Mouse (Mus musculus): Measurements from ENCODE around the gene Rwdd1. TPM values are rescaled to one million over a fixed set of nuclear protein-coding genes. Genes with fewer than 3 reads are reported as not detected.
A peak's percentile ranks its signal among the peaks of the same experiment; 100 is the strongest.

The Rwdd1 gene
- total RNA-seq, 1 experiment = 149 TPM

DNA sequence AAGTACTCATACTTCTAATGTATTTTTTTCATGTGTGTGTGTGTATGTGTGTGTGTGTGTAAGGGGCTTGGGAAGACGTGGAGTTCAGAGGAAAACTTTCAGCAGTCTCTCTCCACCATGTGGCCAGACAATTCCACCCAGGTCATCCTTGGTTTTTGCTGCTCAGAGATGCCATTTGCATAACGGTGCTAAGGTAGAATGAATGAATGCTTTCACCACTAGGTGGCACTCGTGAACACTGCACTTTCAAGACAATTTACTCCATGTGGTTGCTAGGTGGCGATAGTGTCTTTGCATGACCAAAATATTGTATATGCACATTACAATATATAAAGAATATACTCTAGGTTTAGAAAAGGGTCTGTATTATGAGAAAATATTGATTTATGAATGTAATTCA, 32.7 kb downstream of the Rwdd1 start:
- TF ChIP-seq HCFC1 (IDR thresholded peaks at IDR 0.05; ENCODE audit: borderline replicate concordance, insufficient read depth, low read length) (no peak), CHD2 (IDR thresholded peaks at IDR 0.05; ENCODE audit: low read depth, low read length) (no peak), MAFK (IDR thresholded peaks at IDR 0.05; ENCODE audit: insufficient read depth, low read depth, low read length) (no peak), ZNF384 (IDR thresholded peaks at IDR 0.05; ENCODE audit: low read depth, low read length) (no peak), ZC3H11A (IDR thresholded peaks at IDR 0.05; ENCODE audit: borderline replicate concordance, low read depth, low read length) (peak; percentile 88)
- Histone ChIP-seq H3K27ac (ENCODE audit: insufficient read depth, low read depth, low read length, poor library complexity, severe bottlenecking) (no peak overlapping the region), H3K9me3 (ENCODE audit: control insufficient read depth, insufficient read depth, low read depth, low read length) (no peaks in the 10 kb centered on the region), H3K9ac (ENCODE audit: insufficient read depth, low read depth, low read length, poor library complexity, severe bottlenecking) (no peak overlapping the region), H3K36me3 (ENCODE audit: control insufficient read depth, insufficient read depth, low read length, poor library complexity, severe bottlenecking) (0 out of 2 replicates have a peak, but pooled peaks cover 2% of the 10 kb centered on the region), H3K4me1 (ENCODE audit: control insufficient read depth in 2 of 2, insufficient read depth in 2 of 2, low read length in 2 of 2, poor library complexity in 1 of 2) (peaks cover 0 to 2% of the 10 kb centered on the region in 2 experiments; a peak in 1 of 4 replicates), H3K4me3 (ENCODE audit: insufficient read depth in 1 of 2, low read depth in 1 of 2, low read length in 2 of 2, poor library complexity in 1 of 2, severe bottlenecking in 1 of 2) (no peak overlapping the region)
- peak; percentile 91 for DNase-seq (ENCODE audit: low read depth, low spot score)
- in situ Hi-C loops (cut with MboI; ENCODE audit: low sequenced_read_pairs in 2 of 2, unreplicated experiment in 2 of 2) = no loop called here

DNA sequence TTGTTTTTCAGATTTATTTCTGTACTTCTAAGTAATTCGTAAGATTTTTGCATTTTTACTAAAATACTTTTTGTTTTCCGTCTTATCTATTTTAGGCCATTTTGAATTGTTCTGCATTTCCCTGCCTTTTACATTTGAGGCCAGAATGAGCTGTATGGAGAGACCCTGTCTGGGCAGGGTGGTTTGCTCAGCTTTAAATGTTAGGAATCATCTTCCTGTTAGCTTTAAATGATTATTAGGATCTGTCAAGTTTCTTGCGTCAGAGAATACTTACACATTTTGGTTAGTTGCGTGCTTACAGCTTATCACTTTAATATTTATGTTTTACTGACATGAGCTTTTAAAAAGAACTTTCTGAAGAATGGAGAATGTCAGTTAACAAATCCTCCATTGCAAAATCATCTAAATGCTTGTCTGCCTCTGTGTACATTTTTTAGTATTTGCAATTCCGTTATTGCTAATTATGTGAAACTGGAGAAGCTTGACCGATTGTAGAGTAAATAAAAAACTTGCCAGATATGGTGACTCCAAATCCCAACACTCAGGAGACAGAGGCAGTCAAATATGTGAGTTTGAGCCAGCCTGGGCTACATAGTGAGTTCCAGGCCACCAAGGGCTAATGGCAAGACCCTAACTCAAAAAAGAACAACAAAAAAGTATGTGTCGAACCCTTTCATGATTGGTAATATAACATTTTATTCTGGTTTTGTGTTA, 44.5 kb downstream of the Rwdd1 start:
- in situ Hi-C loops (cut with MboI; ENCODE audit: low sequenced_read_pairs in 2 of 2, unreplicated experiment in 2 of 2) = no loop called here
- no peak for DNase-seq (ENCODE audit: low read depth, low spot score)
- TF ChIP-seq ZC3H11A (IDR thresholded peaks at IDR 0.05; ENCODE audit: borderline replicate concordance, low read depth, low read length) (no peak), ZNF384 (IDR thresholded peaks at IDR 0.05; ENCODE audit: low read depth, low read length) (no peak), CHD2 (IDR thresholded peaks at IDR 0.05; ENCODE audit: low read depth, low read length) (no peak), MAFK (IDR thresholded peaks at IDR 0.05; ENCODE audit: insufficient read depth, low read depth, low read length) (no peak), HCFC1 (IDR thresholded peaks at IDR 0.05; ENCODE audit: borderline replicate concordance, insufficient read depth, low read length) (no peak)
- H3K4me1 ChIP-seq (ENCODE audit: control insufficient read depth in 2 of 2, insufficient read depth in 2 of 2, low read length in 2 of 2, poor library complexity in 1 of 2) = no peaks in the 10 kb centered on the region
- 0 out of 2 replicates have a peak, but pooled peaks cover 3% of the 10 kb centered on the region for H3K9me3 ChIP-seq (ENCODE audit: control insufficient read depth, insufficient read depth, low read depth, low read length)
- H3K4me3 ChIP-seq (ENCODE audit: insufficient read depth in 1 of 2, low read depth in 1 of 2, low read length in 2 of 2, poor library complexity in 1 of 2, severe bottlenecking in 1 of 2) = no peak overlapping the region
- H3K27ac ChIP-seq (ENCODE audit: insufficient read depth, low read depth, low read length, poor library complexity, severe bottlenecking) = no peak overlapping the region
- H3K36me3 ChIP-seq (ENCODE audit: control insufficient read depth, insufficient read depth, low read length, poor library complexity, severe bottlenecking) = no peaks in the 10 kb centered on the region
- no peak overlapping the region for H3K9ac ChIP-seq (ENCODE audit: insufficient read depth, low read depth, low read length, poor library complexity, severe bottlenecking)

DNA sequence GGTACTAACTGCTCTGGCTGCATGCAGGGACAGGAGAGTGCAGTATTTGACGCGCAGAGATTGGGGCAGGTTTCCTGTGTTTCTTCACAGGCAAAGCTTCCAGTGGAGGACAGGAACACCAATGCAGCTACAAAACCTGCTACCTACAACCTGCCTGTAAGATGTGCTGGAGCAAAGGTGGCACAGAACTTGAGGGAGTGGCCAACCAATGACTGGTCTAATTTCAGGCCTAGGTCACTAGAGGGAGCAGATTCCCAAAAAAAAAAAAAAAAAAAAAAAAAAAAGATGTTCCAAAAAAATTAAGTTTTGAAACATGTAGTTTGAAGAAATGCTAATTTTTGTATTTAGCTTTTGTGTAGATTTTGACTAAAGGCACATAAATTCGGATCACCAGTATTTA, 66.9 kb downstream of the Rwdd1 start:
- DNase-seq (ENCODE audit: low read depth, low spot score) = no peak
- in situ Hi-C loops (cut with MboI; ENCODE audit: low sequenced_read_pairs in 2 of 2, unreplicated experiment in 2 of 2) = no loop called here

DNA sequence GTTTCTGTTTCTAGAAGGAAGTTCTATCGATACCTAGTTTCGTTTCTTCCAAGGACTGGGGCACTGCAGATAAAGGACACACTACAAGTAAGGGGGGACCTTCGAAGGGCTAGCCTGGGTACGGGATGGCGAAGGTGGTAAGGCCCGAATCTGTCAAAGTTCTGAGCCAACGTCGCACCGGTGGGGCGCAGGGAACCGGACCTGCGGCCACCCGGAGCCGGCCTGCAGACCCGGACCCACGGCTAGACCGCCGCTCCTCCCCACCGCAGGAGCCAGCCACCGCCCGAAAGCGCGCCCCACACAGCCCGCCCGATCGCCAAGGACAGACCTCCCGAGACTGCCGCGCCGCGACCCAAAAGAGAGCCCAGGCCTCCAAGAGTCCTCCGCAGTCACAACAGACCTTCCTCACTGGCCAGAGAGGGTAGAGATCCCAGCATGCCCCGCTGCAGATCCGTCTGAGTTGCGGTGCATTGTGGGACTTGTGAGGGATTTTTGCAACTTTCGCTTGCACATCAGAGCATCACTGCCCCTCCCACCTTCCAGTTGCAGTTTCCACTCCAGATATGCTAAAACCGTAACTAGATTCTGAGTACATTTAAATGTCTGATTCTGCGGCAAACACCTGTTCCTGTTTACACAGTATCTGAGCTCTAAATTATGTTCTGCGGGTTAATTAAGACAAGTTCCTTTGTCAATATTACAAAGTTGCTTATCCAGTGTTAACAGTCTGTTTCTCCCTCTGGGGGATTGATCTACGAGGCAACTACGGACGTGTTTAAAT, 68.4 kb downstream of the Rwdd1 start, which contains the start of gene Zup1:
Zup1 (minus strand) TSS at position 467 of the 781 bp plus-strand sequence.
- DNase-seq (ENCODE audit: low read depth, low spot score) = peak; percentile 43
- no peak within 1 kb of the TSS for H3K27ac ChIP-seq (ENCODE audit: insufficient read depth, low read depth, low read length, poor library complexity, severe bottlenecking)
- TF ChIP-seq ZNF384 (IDR thresholded peaks at IDR 0.05; ENCODE audit: low read depth, low read length) = no peak
- no peak for TF ChIP-seq ZC3H11A (IDR thresholded peaks at IDR 0.05; ENCODE audit: borderline replicate concordance, low read depth, low read length)
- TF ChIP-seq MAFK (IDR thresholded peaks at IDR 0.05; ENCODE audit: insufficient read depth, low read depth, low read length) = no peak
- H3K4me1 ChIP-seq (ENCODE audit: control insufficient read depth in 2 of 2, insufficient read depth in 2 of 2, low read length in 2 of 2, poor library complexity in 1 of 2) = no peaks in the 10 kb centered on the region; a peak in 1 of 4 replicates
- H3K36me3 ChIP-seq (ENCODE audit: control insufficient read depth, insufficient read depth, low read length, poor library complexity, severe bottlenecking) = no peaks in the 10 kb centered on the region; the same call in 1 of the 2 replicates
- H3K9me3 ChIP-seq (ENCODE audit: control insufficient read depth, insufficient read depth, low read depth, low read length) = no peaks in the 10 kb centered on the region
- in situ Hi-C loops (cut with MboI; ENCODE audit: low sequenced_read_pairs in 2 of 2, unreplicated experiment in 2 of 2) = no loop called here
- peak within 1 kb of the TSS; percentile 88 for H3K9ac ChIP-seq (ENCODE audit: insufficient read depth, low read depth, low read length, poor library complexity, severe bottlenecking)
- H3K4me3 ChIP-seq (ENCODE audit: insufficient read depth in 1 of 2, low read depth in 1 of 2, low read length in 2 of 2, poor library complexity in 1 of 2, severe bottlenecking in 1 of 2) = peak within 1 kb of the TSS; percentile 83 to 93

More for the DNA sequence above, 66.9 kb downstream of the Rwdd1 start:
- TF ChIP-seq HCFC1 (IDR thresholded peaks at IDR 0.05; ENCODE audit: borderline replicate concordance, insufficient read depth, low read length) (no peak), ZNF384 (IDR thresholded peaks at IDR 0.05; ENCODE audit: low read depth, low read length) (peak; percentile 96)
- Histone ChIP-seq H3K36me3 (ENCODE audit: control insufficient read depth, insufficient read depth, low read length, poor library complexity, severe bottlenecking) (no peaks in the 10 kb centered on the region; the same call in 1 of the 2 replicates), H3K27ac (ENCODE audit: insufficient read depth, low read depth, low read length, poor library complexity, severe bottlenecking) (no peak overlapping the region), H3K9ac (ENCODE audit: insufficient read depth, low read depth, low read length, poor library complexity, severe bottlenecking) (no peak overlapping the region), H3K4me1 (ENCODE audit: control insufficient read depth in 2 of 2, insufficient read depth in 2 of 2, low read length in 2 of 2, poor library complexity in 1 of 2) (no peaks in the 10 kb centered on the region; a peak in 1 of 4 replicates), H3K4me3 (ENCODE audit: insufficient read depth in 1 of 2, low read depth in 1 of 2, low read length in 2 of 2, poor library complexity in 1 of 2, severe bottlenecking in 1 of 2) (no peak overlapping the region), H3K9me3 (ENCODE audit: control insufficient read depth, insufficient read depth, low read depth, low read length) (no peaks in the 10 kb centered on the region)

Other genes starting within 250 kb of the Rwdd1 start
- not detected in 2 replicates for gene Sult3a2, start 232.9 kb downstream of the Rwdd1 start, total RNA-seq (2012; rRNA removed)
- not detected in 2 replicates for gene Sult3a1, start 161.9 kb downstream of the Rwdd1 start, total RNA-seq (2012; rRNA removed)
- 1.7 and 2.0 TPM in 2 replicates for gene Rsph4a, start 114.5 kb downstream of the Rwdd1 start, total RNA-seq (2012; rRNA removed)
- gene Zup1, start 68.4 kb downstream of the Rwdd1 start, total RNA-seq (2012; rRNA removed) = 11.7 and 14.2 TPM in 2 replicates
- gene Trappc3l, start 18.0 kb upstream of the Rwdd1 start, total RNA-seq (2012; rRNA removed) = not detected in 2 replicates
- gene Calhm4, start 24.7 kb upstream of the Rwdd1 start, total RNA-seq (2012; rRNA removed) = 0.04 TPM in 1 of 2 replicates, not detected in the other
- gene Calhm5, start 76.9 kb upstream of the Rwdd1 start, total RNA-seq (2012; rRNA removed) = 1.6 TPM in 2 replicates
- 2.1 and 2.3 TPM in 2 replicates for gene Calhm6, start 108.4 kb upstream of the Rwdd1 start, total RNA-seq (2012; rRNA removed)
- 118 and 165 TPM in 2 replicates for gene Dse, start 188.1 kb upstream of the Rwdd1 start, total RNA-seq (2012; rRNA removed)

All from ES-E14 (cell line).